Mouse (Mus musculus) forebrain, embryonic 14.5 days (tissue): ENCODE measurements around the gene Gbx1. TPM values are rescaled to one million over a fixed set of nuclear protein-coding genes. Genes with fewer than 3 reads are reported as not detected.
A peak's percentile ranks its signal among the peaks of the same experiment; 100 is the strongest.
"Not testable (repeated sequence)": the region's sequence is repeated elsewhere in the genome, so short reads cannot be mapped to it uniquely, and the experiment has no call there.

Experiments used
- ATAC-seq: fragments of 200-750 bp; cut with Nextera tagmentation; 2 replicates; pipeline ENCODE4 v1.8.0; 2017; ENCODE audit warnings: mild to moderate bottlenecking, moderate library complexity
- DNase-seq: peaks from one replicate; pipeline ENCODE4 v3.0.0-alpha.2; 2015; ENCODE audit warnings: low spot score
- H3K27ac ChIP-seq: fragments of 300-500 bp; sonication (generic); 2 replicates; pipeline ENCODE4 v1.5.1; 2014; ENCODE audit warnings: low read depth, mild to moderate bottlenecking, control low read depth, low read length, moderate library complexity
- H3K27me3 ChIP-seq: fragments of 300-500 bp; sonication (generic); replicated peaks from 2 replicates; pipeline ENCODE4 v1.6.1; 2014; ENCODE audit warnings: low read length, control low read depth, mixed read lengths; ENCODE audit not compliant: control insufficient read depth, insufficient read depth
- H3K36me3 ChIP-seq: fragments of 300-500 bp; sonication (generic); 2 replicates; pipeline ENCODE4 v1.6.1; 2014; ENCODE audit warnings: low read length, control low read depth; ENCODE audit not compliant: control insufficient read depth, insufficient read depth
- H3K4me1 ChIP-seq: fragments of 300-500 bp; sonication (generic); 2 replicates; pipeline ENCODE4 v1.6.1; 2014; ENCODE audit warnings: antibody characterized with exemption, low read length, control low read depth; ENCODE audit not compliant: control insufficient read depth, insufficient read depth
- H3K4me2 ChIP-seq: fragments of 300-500 bp; sonication (generic); 2 replicates; pipeline ENCODE4 v1.6.1; 2014; ENCODE audit warnings: mild to moderate bottlenecking, control low read depth, low read length
- H3K4me3 ChIP-seq: fragments of 300-500 bp; sonication (generic); 2 replicates; pipeline ENCODE4 v1.5.1; 2014; ENCODE audit warnings: low read depth, low read length, control low read depth
- H3K9ac ChIP-seq: fragments of 300-500 bp; sonication (generic); 2 replicates; pipeline ENCODE4 v1.6.1; 2014; ENCODE audit warnings: mild to moderate bottlenecking, low read length, control low read depth, moderate library complexity
- H3K9me3 ChIP-seq: fragments of 300-500 bp; sonication (generic); replicated peaks from 2 replicates; pipeline ENCODE4 v1.6.1; 2016; ENCODE audit warnings: low read length, control low read depth, mixed read lengths; ENCODE audit not compliant: control insufficient read depth
- WGBS: fragments of 180-500 bp; shearing (Covaris S2); extraction: QIAGEN DNeasy Blood & Tissue Kit; methylation state at CpG from one replicate; pipeline ENCODE4 v1.1.7; 2014; 5-methylcytosine and 5-hydroxymethylcytosine counted together
- polyA plus RNA-seq: library from polyadenylated mRNA; unstranded; fragments of >200 nt; fragmentation: Nextera tagmentation; extraction: Ambion mirVana; gene quantifications from 2 replicates; pipeline ENCODE4 v1.2.1, GENCODE M21; 2014

Gene Gbx1
- polyA plus RNA-seq = 0.49 and 0.51 TPM in 2 replicates

DNA sequence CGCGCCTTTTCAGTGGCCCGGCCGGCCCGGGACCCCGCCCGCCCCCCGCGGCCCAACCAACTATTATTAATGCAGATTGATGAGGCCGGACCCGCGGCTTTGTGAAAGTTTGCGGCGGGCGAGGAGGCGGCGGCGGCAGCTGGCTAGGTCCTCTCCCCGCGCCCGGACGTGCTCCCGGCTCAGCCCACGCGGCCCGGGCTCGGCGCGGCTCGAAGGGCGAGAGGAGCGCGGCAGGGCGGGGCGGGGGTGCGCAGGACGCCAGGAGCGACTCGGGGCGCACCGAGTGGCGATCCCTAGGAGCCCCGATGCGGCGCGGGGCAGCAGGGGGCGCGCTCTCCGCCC lies at the start of gene Gbx1:
Gene Gbx1 (minus strand): TSS at position 314 of the 342 bp plus-strand sequence.
- Histone ChIP-seq H3K9ac (peak within 1 kb of the TSS; percentile 53), H3K27ac (no peak within 1 kb of the TSS), H3K4me3 (peak within 1 kb of the TSS; percentile 39), H3K4me2 (peak within 1 kb of the TSS; percentile 87), H3K36me3 (no peaks in the 10 kb centered on the region), H3K27me3 (peaks cover 75% of the 10 kb centered on the region), H3K4me1 (peaks cover 9% of the 10 kb centered on the region), H3K9me3 (no peaks in the 10 kb centered on the region)
- DNase-seq (no peak), ATAC-seq (peak; percentile 27; the same call in 1 of the 2 replicates)
- under 1% methylated on average over 46 of the region's 49 CpGs for WGBS

GRCm38 (mm10) chr5:24576801-24577182 lies 49.8 kb upstream of the Gbx1 start:
- peak overlapping the region; percentile 59 for H3K4me3 ChIP-seq
- H3K27me3 ChIP-seq = no peaks in the 10 kb centered on the region
- peak overlapping the region; percentile 86 for H3K4me2 ChIP-seq
- ATAC-seq (peak; percentile 33), DNase-seq (no peak)
- peak overlapping the region; percentile 80 for H3K9ac ChIP-seq
- H3K36me3 ChIP-seq = peaks cover 35% of the 10 kb centered on the region
- peak overlapping the region; percentile 58; the same call in 1 of the 2 replicates for H3K27ac ChIP-seq
- H3K9me3 ChIP-seq = no peaks in the 10 kb centered on the region
- WGBS = under 1% methylated on average over 32 of the region's 32 CpGs
- H3K4me1 ChIP-seq = peaks cover 11% of the 10 kb centered on the region

DNA sequence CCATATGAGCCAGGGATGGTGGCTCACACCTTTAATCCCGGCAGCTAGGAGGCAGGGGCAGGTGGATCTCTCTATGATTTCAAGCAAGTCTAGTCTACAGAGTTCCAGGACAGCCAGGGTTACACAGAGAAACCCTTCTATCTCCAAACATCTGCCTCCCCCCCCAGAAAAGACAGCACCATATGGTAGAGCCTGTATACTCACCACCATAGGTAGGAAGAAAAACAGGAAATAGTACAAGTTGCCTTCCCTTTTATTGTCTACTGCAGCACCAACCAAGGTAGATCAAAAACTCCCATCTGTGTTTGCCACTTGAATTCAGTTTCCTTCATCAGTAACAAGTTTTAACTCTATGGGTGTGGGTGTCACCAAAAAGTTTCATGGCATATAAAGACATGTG lies 48.9 kb upstream of the Gbx1 start:
- Histone ChIP-seq H3K27me3 (no peaks in the 10 kb centered on the region), H3K9ac (no peak overlapping the region), H3K4me2 (peak overlapping the region; percentile 86), H3K36me3 (peaks cover 43% of the 10 kb centered on the region), H3K4me1 (peaks cover 11% of the 10 kb centered on the region), H3K9me3 (no peaks in the 10 kb centered on the region), H3K4me3 (peak overlapping the region; percentile 59; the same call in 1 of the 2 replicates), H3K27ac (no peak overlapping the region)
- no peak for DNase-seq
- WGBS = 92% methylated on average over 1 of the region's 1 CpGs
- no peak for ATAC-seq

GRCm38 (mm10) chr5:24556709-24557108 lies 29.7 kb upstream of the Gbx1 start, which contains the start of gene 4931409K22Rik:
Gene 4931409K22Rik (minus strand): TSS chr5:24556809.
- Histone ChIP-seq H3K9ac (no peak within 1 kb of the TSS), H3K9me3 (no peaks in the 10 kb centered on the region), H3K27ac (no peak within 1 kb of the TSS), H3K4me3 (no peak within 1 kb of the TSS), H3K27me3 (no peaks in the 10 kb centered on the region), H3K4me1 (peaks cover under 1% of the 10 kb centered on the region), H3K4me2 (no peak within 1 kb of the TSS), H3K36me3 (no peaks in the 10 kb centered on the region)
- ATAC-seq (no peak), DNase-seq (no peak)
- 81% methylated on average over 2 of the region's 2 CpGs for WGBS

- H3K9ac ChIP-seq, DNase-seq: not testable (repeated sequence)
- 90% methylated on average over 7 of the region's 7 CpGs for WGBS
Measured at GRCm38 (mm10) chr5:24555335-24555734, 28.3 kb upstream of the Gbx1 start.

DNA sequence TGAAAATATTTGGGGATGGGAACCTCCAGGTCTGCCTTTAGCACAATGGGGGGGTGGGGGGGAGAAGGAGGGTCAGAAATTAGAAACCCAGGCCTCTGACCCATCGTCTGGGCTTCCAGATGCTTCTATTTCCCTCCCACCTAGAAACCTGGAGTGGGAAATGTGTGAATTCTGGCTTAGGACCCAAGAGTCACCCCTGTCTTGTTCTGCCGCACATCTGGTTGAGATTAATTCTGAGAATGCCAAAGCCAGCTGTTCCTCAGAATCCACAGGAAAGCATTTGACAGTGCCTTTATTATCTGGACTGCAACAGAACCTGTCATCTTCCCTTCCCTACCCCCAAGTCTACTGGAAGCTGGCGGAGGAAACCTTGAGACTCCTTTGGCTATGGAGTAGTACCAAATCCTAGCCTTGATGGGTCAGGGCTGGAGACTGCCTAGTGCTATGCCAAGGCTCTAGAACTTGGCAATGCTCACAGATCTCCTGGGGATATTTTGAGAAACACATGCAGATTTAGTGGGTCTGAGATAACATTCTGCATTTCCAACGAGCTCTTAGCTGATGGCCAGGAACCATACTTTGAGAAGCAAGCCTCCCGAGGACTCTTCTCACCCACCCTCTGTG lies 26.7 kb upstream of the Gbx1 start:
- DNase-seq (no peak), ATAC-seq (no peak)
- Histone ChIP-seq H3K4me3 (no peak overlapping the region), H3K27ac (no peak overlapping the region), H3K9me3 (no peaks in the 10 kb centered on the region), H3K4me1 (peaks cover 15% of the 10 kb centered on the region), H3K27me3 (no peaks in the 10 kb centered on the region), H3K4me2 (no peak overlapping the region), H3K36me3 (no peaks in the 10 kb centered on the region), H3K9ac (no peak overlapping the region)
- 82% methylated on average over 5 of the region's 5 CpGs for WGBS

More at GRCm38 (mm10) chr5:24555335-24555734, 28.3 kb upstream of the Gbx1 start:
- not testable (repeated sequence) for H3K4me3 ChIP-seq, H3K9me3 ChIP-seq, H3K36me3 ChIP-seq, H3K27me3 ChIP-seq, H3K4me2 ChIP-seq, H3K27ac ChIP-seq, ATAC-seq
- H3K4me1 ChIP-seq = peaks cover 12% of the 10 kb centered on the region

GRCm38 (mm10) chr5:24551317-24551688 lies 24.3 kb upstream of the Gbx1 start:
- no peaks in the 10 kb centered on the region for H3K27me3 ChIP-seq
- no peaks in the 10 kb centered on the region for H3K36me3 ChIP-seq
- H3K9me3 ChIP-seq = no peaks in the 10 kb centered on the region
- DNase-seq = no peak
- ATAC-seq = peak; percentile 37
- 40% methylated on average over 2 of the region's 2 CpGs for WGBS
- peaks cover 15% of the 10 kb centered on the region for H3K4me1 ChIP-seq
- peak overlapping the region; percentile 28; the same call in 1 of the 2 replicates for H3K27ac ChIP-seq
- peak overlapping the region; percentile 45 for H3K4me2 ChIP-seq
- no peak overlapping the region for H3K4me3 ChIP-seq
- H3K9ac ChIP-seq = peak overlapping the region; percentile 30; the same call in 1 of the 2 replicates

- H3K9me3 ChIP-seq = no peaks in the 10 kb centered on the region
- H3K27me3 ChIP-seq = no peaks in the 10 kb centered on the region
- peak overlapping the region; percentile 65 for H3K27ac ChIP-seq
- no peaks in the 10 kb centered on the region for H3K36me3 ChIP-seq
- peak overlapping the region; percentile 45 for H3K4me2 ChIP-seq
- peak overlapping the region; percentile 37; the same call in 1 of the 2 replicates for H3K9ac ChIP-seq
- H3K4me3 ChIP-seq = no peak overlapping the region
- 17% methylated on average over 26 of the region's 26 CpGs for WGBS
- DNase-seq (peak; percentile 90), ATAC-seq (peak; percentile 93)
- H3K4me1 ChIP-seq = peaks cover 15% of the 10 kb centered on the region
Measured at GRCm38 (mm10) chr5:24550598-24551316, 23.8 kb upstream of the Gbx1 start.

- Histone ChIP-seq H3K9ac (no peak overlapping the region), H3K4me3 (no peak overlapping the region), H3K27me3 (no peaks in the 10 kb centered on the region), H3K4me1 (peaks cover under 1% of the 10 kb centered on the region; the same call in 1 of the 2 replicates), H3K4me2 (no peak overlapping the region), H3K36me3 (no peaks in the 10 kb centered on the region), H3K27ac (no peak overlapping the region), H3K9me3 (no peaks in the 10 kb centered on the region)
- 77% methylated on average over 7 of the region's 7 CpGs for WGBS
- no peak for DNase-seq
- ATAC-seq = no peak
Measured at GRCm38 (mm10) chr5:24542643-24543042, 15.6 kb upstream of the Gbx1 start.
